Mouse (Mus musculus) cortical plate, adult 2 months (tissue): ENCODE data around the gene Ccdc155.

Experiments used
- CTCF ChIP-seq: fragments of 200-500 bp; IDR thresholded peaks from 2 replicates; pipeline ENCODE4 v1.5.1; 2011; ENCODE audit warnings: mild to moderate bottlenecking, control low read depth, low read length; ENCODE audit not compliant: insufficient read depth; ENCODE audit errors: extremely low read depth
- POLR2A ChIP-seq: fragments of 200-500 bp; IDR thresholded peaks from 2 replicates; pipeline ENCODE4 v1.6.1; 2011; ENCODE audit warnings: mild to moderate bottlenecking, low read length, control low read depth; ENCODE audit not compliant: insufficient read depth; ENCODE audit errors: extremely low read depth

- TF ChIP-seq CTCF = no peak
- no peak for TF ChIP-seq POLR2A
These were observed 13.5 kb downstream of the Ccdc155 start for GRCm38 (mm10) chr7:45191161-45191560.
